Mouse (Mus musculus): ENCODE results near the gene Trpm3. TPM values are rescaled to one million over a fixed set of nuclear protein-coding genes. Genes with fewer than 3 reads are reported as not detected.

Gene Trpm3
- total RNA-seq, 1 experiment from 2014 or later = not detected

DNA sequence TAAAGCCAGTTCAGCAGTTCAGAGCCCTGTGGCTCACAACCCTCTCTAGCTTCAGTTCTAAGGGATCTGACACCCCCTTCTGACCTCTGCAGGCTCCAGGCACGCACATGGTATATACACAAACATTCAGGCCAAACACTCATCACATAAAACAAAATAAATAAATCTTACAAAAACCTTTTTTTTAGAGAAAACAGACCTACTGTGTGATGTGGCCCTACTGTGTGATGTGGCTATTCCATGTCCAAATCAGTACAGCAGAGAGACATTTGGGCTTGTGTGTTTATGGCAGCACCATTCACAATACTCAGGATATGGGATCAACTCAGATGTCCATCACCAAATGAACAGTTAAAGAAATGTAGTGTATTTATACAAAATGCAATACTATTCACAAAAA lies 741.4 kb downstream of the Trpm3 start:
- ATAC-seq (replicated peaks; ENCODE audit: insufficient number of reproducible peaks, low FRiP score, low TSS enrichment, poor library complexity, severe bottlenecking) = no peak

DNA sequence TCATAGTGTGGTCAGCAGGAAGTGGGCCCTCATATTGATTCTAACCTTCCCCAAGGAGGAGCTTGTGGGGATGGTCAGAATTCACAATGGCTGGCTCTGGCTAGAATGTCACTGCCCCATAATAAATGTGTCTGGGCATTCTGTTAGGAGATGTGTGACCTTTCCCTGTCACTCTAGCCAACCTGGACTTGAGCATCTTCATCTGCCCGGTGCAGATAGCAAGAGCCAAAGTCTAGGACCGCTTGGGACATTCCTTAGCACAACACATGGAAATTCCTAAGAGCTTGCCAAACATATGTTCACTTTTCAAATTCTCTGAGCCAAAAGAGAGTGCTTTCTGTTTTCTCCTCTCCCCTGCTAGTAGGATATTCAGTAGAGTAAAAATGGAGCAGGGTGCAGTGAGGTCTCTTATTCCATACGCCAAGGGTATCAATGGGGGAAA lies 743.8 kb downstream of the Trpm3 start:
- ATAC-seq (replicated peaks; ENCODE audit: insufficient number of reproducible peaks, low FRiP score, low TSS enrichment, poor library complexity, severe bottlenecking) = no peak

DNA sequence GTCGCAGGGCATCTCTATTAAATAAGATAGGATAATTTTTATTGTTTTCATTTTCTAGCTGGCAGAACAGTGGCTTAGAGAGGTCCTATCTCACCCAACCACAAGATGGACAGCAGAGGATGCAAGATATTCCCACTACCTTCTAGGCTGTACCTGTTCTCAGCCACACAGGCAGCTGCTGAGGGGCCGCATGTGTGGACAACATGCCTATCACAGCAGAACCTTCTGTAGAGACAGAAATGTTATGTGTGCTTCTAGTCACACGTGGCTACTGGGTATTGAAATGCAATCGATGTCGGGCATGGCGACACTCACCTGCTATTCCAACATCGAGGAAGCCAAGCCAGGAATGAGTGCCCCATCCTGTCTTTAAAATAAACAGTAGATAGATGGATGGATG lies 744.3 kb downstream of the Trpm3 start:
- no peak for ATAC-seq (replicated peaks; ENCODE audit: insufficient number of reproducible peaks, low FRiP score, low TSS enrichment, poor library complexity, severe bottlenecking)

- no peak for ATAC-seq (replicated peaks; ENCODE audit: insufficient number of reproducible peaks, low FRiP score, low TSS enrichment, poor library complexity, severe bottlenecking)
These were observed 745.0 kb downstream of the Trpm3 start for GRCm38 (mm10) chr19:22883744-22884317.

DNA sequence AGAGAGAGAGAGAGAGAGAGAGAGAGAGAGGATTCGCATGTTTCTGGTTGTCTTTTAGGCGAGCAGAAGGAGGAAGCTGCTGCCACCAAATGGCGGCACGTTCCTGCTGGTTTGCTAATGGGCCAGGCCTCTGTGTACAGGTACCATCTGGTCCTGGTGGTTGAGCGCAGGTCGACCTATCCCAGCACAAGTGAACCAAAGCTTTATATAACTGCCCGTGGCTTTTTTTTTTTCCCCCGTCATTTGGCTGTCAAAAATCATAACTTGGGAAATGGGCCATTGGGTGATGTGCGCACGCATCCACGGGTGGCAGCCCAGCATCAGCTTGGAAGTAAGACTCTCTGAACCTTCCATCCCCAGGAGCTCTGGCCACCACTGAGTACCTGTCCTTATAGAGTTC lies 745.5 kb downstream of the Trpm3 start:
- no peak for ATAC-seq (replicated peaks; ENCODE audit: insufficient number of reproducible peaks, low FRiP score, low TSS enrichment, poor library complexity, severe bottlenecking)

GRCm38 (mm10) chr19:22885051-22885450 lies 746.2 kb downstream of the Trpm3 start:
- no peak for ATAC-seq (replicated peaks; ENCODE audit: insufficient number of reproducible peaks, low FRiP score, low TSS enrichment, poor library complexity, severe bottlenecking)

- ATAC-seq (replicated peaks; ENCODE audit: insufficient number of reproducible peaks, low FRiP score, low TSS enrichment, poor library complexity, severe bottlenecking) = no peak
These were observed 763.0 kb downstream of the Trpm3 start for GRCm38 (mm10) chr19:22901892-22902291.

DNA sequence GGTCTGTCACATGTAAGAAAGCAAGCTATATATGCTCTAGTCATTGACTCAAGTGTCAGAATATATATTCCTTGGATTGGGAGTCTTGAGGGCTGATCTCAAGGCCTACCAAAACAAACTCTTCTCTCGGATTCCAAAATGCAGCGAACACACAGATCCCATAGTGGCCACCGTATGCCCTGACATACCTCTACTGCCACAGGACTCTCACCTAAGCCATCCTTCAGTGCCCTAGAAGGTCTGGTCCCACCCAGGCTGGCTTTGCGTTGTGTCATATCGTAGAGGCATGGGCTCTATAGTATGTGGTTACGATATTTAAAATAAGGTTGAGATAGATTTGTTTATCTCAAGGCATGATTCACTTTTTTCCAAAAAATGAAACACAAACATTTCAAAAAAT lies 763.5 kb downstream of the Trpm3 start:
- no peak for ATAC-seq (replicated peaks; ENCODE audit: insufficient number of reproducible peaks, low FRiP score, low TSS enrichment, poor library complexity, severe bottlenecking)

DNA sequence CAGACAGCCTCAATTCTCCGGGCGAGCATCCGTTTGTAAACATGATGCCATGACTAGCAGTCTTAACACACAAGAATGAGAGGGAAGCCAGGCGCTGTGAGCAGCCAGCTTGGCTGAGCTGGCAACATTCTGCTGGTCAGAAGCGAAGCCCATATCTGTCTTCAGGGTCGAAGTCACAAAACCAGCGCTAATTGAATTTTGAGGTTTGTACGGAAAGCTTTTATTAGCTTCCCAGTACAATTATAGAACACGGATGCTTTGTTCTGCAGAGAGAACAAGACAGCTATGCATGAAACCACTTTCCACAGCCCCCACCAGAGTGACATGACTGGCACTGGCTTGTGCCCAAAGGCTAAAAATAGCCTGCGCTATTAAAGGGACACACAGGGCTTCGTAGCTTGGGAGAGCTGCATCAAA lies 766.2 kb downstream of the Trpm3 start:
- no peak for ATAC-seq (replicated peaks; ENCODE audit: insufficient number of reproducible peaks, low FRiP score, low TSS enrichment, poor library complexity, severe bottlenecking)

- ATAC-seq (replicated peaks; ENCODE audit: insufficient number of reproducible peaks, low FRiP score, low TSS enrichment, poor library complexity, severe bottlenecking) = no peak
These were observed 771.8 kb downstream of the Trpm3 start for GRCm38 (mm10) chr19:22910686-22911085.

- no peak for ATAC-seq (replicated peaks; ENCODE audit: insufficient number of reproducible peaks, low FRiP score, low TSS enrichment, poor library complexity, severe bottlenecking)
These were observed 774.1 kb downstream of the Trpm3 start for GRCm38 (mm10) chr19:22912971-22913370.

DNA sequence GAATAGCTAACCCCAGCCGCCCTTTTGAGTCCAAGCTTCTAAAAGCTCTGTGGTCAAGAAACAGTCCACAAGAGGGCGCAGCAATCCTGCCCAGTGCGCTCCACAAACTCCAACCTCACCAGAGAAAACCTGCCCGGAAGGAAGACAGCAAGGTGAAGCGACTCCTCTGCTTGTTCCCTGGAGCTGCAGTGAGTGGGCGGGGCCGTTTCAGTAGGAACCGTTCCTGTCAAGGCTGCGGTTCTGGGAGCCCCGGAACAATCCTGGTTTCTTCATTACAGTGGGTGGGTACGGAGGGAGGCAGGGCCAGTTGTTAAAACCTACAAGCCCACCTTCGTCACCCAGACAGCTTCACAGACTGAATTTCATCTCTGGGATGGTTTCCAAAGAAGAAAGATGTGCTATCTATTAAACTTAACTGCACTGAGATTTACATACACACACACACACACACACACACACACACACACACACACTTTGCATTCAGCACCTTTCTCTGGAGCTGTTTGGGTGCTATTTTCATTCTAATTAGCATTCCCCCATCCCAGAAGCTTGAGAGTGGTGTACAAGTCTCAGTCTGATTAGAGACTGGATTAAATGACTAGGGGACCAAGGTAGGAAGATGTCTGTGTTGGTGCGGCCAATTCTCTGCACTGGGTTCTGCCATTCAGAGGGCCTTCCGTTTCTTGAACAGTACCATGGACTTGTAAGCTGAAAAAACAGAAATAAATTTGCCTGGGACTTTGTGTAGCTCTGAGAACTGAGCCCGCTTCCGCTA lies 777.2 kb downstream of the Trpm3 start:
- 0 out of 2 replicates have a peak, but pooled peaks have one; percentile 40 for ATAC-seq (replicated peaks; ENCODE audit: insufficient number of reproducible peaks, low FRiP score, low TSS enrichment, poor library complexity, severe bottlenecking)

DNA sequence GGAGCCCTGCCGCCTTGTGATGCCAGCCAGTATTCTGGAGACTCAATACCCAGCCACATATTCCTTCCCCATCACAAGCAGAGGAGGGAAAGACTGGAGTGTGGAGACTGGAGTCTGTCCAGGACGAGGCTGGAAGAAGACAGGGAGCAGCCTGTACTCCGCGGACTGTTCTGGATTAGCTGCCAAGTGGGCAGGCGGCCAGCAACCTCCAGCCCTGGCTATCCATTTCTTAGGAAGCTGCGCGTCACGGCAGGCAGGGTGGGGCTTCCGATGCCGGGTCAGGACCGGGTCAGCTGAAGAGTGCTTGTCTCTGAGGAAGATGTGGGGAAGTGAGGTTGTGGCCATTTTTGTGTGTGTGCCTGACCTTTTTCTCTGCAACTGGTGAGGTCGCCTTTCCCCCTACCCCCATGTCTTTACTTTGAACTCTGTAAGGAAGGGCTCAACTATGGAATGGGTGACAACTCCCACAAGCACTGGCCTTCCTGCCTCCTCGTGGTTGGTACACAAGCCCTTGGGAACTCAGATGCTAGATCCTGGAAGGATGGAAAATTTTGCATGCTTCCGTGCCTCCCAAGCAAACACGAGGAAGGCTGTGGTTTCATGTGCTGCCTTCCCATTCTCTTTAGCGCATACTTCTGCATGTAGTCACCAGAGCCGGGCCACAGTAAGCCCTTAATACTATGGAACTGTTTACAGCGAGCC lies 777.9 kb downstream of the Trpm3 start:
- ATAC-seq (replicated peaks; ENCODE audit: insufficient number of reproducible peaks, low FRiP score, low TSS enrichment, poor library complexity, severe bottlenecking) = peak; percentile 60

DNA sequence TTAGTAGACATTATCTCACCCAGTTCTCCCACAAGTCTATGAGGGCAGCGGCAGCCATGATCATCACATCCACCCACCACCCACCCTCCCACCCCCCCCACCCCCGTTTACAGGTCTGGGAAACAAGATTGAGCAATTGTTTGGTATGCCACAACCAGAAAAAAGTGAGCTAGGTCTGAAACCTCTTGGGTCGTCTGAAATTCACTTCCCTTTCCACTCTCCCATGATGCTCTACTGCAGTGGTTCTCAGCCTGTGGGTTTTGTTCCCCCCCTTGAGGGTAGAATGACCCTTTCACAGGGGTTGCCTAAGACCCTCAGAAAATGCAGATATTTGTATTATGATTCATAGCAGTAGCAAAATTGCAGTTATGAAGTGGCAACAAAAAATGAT lies 778.5 kb downstream of the Trpm3 start:
- no peak for ATAC-seq (replicated peaks; ENCODE audit: insufficient number of reproducible peaks, low FRiP score, low TSS enrichment, poor library complexity, severe bottlenecking)

GRCm38 (mm10) chr19:22920949-22921348 lies 782.1 kb downstream of the Trpm3 start:
- no peak for ATAC-seq (replicated peaks; ENCODE audit: insufficient number of reproducible peaks, low FRiP score, low TSS enrichment, poor library complexity, severe bottlenecking)

GRCm38 (mm10) chr19:22922871-22923670 lies 784.2 kb downstream of the Trpm3 start:
- ATAC-seq (replicated peaks; ENCODE audit: insufficient number of reproducible peaks, low FRiP score, low TSS enrichment, poor library complexity, severe bottlenecking) = no peak

GRCm38 (mm10) chr19:22925284-22925683 lies 786.4 kb downstream of the Trpm3 start:
- no peak for ATAC-seq (replicated peaks; ENCODE audit: insufficient number of reproducible peaks, low FRiP score, low TSS enrichment, poor library complexity, severe bottlenecking)

DNA sequence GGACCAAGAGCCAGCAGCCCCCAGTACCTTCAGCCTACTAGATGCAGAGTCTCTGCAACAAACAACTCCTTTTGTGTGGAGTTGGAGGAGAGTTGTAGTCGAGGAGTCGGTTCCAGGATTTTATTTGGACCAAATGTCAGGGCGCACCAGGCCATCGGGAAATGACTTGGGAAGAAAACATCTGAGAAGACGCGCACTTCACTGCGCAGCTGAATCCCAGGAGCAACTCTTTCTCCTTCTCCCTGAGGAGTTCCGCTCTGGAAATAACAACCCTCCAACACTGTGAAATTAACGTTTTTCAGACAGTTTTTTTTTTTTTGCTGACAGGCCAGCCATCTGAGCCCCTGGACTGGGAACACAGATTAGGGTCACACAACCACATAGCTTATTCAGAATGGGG lies 787.9 kb downstream of the Trpm3 start:
- ATAC-seq (replicated peaks; ENCODE audit: insufficient number of reproducible peaks, low FRiP score, low TSS enrichment, poor library complexity, severe bottlenecking) = no peak

DNA sequence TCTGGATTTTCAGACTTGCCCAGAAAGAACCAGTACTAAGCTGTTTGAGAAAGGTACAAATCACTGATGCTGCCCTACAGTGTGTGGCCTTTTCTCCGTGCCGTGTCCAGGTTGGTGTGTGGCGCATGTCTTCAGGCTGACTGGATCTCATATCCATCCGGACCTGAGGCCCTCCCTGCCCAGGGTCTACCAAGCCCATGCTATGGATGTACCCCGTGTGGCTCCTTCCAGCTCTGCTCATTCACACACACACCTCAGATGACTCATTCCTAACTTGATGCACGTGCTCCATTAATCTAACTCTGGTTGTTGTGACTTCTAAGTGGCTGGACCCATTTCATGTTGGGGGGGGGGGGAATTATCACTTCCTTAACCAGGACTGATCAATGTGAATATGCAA lies 789.5 kb downstream of the Trpm3 start:
- ATAC-seq (replicated peaks; ENCODE audit: insufficient number of reproducible peaks, low FRiP score, low TSS enrichment, poor library complexity, severe bottlenecking) = no peak
